Mouse (Mus musculus) heart, embryonic 11.5 days (tissue): Measurements from ENCODE around the gene Epx. TPM values are rescaled to one million over a fixed set of nuclear protein-coding genes. Genes with fewer than 3 reads are reported as not detected.

Experiments used
- ATAC-seq: fragments of 200-750 bp; cut with Nextera tagmentation; replicated peaks from 2 replicates; pipeline ENCODE4 v1.8.0; 2017; ENCODE audit warnings: moderate library complexity; ENCODE audit not compliant: insufficient number of reproducible peaks, low FRiP score, low TSS enrichment
- H3K27ac ChIP-seq: fragments of 300-500 bp; sonication (generic); 2 replicates; pipeline ENCODE4 v1.5.1; 2014; ENCODE audit warnings: mild to moderate bottlenecking, low read depth, low read length
- H3K27me3 ChIP-seq: fragments of 300-500 bp; sonication (generic); 2 replicates; pipeline ENCODE4 v1.6.1; 2014; ENCODE audit warnings: mild to moderate bottlenecking, low read length, mixed read lengths; ENCODE audit not compliant: control insufficient read depth, insufficient read depth
- H3K36me3 ChIP-seq: fragments of 300-500 bp; sonication (generic); 2 replicates; pipeline ENCODE4 v1.6.1; 2014; ENCODE audit warnings: mild to moderate bottlenecking, low read length, moderate library complexity, mixed read lengths; ENCODE audit not compliant: control insufficient read depth, insufficient read depth
- H3K4me1 ChIP-seq: fragments of 300-500 bp; sonication (generic); 2 replicates; pipeline ENCODE4 v1.6.1; 2014; ENCODE audit warnings: low read length; ENCODE audit not compliant: control insufficient read depth, insufficient read depth
- H3K4me2 ChIP-seq: fragments of 300-500 bp; sonication (generic); 2 replicates; pipeline ENCODE4 v1.6.1; 2014; ENCODE audit warnings: mild to moderate bottlenecking, moderate library complexity
- H3K4me3 ChIP-seq: fragments of 300-500 bp; sonication (generic); 2 replicates; pipeline ENCODE4 v1.5.1; 2014; ENCODE audit warnings: low read depth, low read length
- H3K9ac ChIP-seq: fragments of 300-500 bp; sonication (generic); 2 replicates; pipeline ENCODE4 v1.6.1; 2014; ENCODE audit warnings: mild to moderate bottlenecking, low read depth, low read length, moderate library complexity
- H3K9me3 ChIP-seq: fragments of 300-500 bp; sonication (generic); replicated peaks from 2 replicates; pipeline ENCODE4 v1.6.1; 2016; ENCODE audit warnings: low read length; ENCODE audit not compliant: control insufficient read depth
- WGBS: fragments of 180-500 bp; shearing (Covaris S2); extraction: QIAGEN DNeasy Blood & Tissue Kit; methylation state at CpG from one replicate; pipeline ENCODE4 v1.1.7; 2014; ENCODE audit not compliant: insufficient replicate concordance; 5-methylcytosine and 5-hydroxymethylcytosine counted together
- polyA plus RNA-seq: library from polyadenylated mRNA; unstranded; fragments of >200 nt; fragmentation: Nextera tagmentation; extraction: Ambion mirVana; gene quantifications from 2 replicates; pipeline ENCODE4 v1.2.1, GENCODE M21; 2014

Gene Epx
- 0.21 TPM in 1 of 2 replicates, not detected in the other for polyA plus RNA-seq

DNA sequence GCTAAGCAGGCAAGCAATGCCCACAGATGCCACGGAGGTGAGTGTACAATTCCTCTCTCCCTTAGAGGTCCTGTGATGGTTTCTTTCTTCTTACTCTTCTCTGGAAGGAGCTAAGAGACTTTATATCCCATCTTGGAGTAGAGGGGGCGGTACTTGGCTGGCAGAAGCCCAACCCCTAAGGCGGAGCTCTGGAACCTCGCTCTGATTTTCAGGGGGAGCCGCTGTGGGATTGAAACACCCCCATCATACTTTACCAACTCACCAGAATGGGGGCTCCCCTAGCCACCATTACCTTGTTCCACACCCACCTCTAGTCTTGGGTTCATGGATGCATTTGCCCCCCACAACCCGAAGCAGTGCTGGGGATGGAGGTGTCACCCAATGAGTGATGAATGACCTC, at the start of gene Epx:
Epx (minus strand) TSS at position 101 of the 400 bp plus-strand sequence.
- no peak within 1 kb of the TSS for H3K4me2 ChIP-seq
- no peaks in the 10 kb centered on the region for H3K4me1 ChIP-seq
- no peak within 1 kb of the TSS for H3K27ac ChIP-seq
- no peak within 1 kb of the TSS for H3K9ac ChIP-seq
- H3K36me3 ChIP-seq, result no peaks in the 10 kb centered on the region
- no peaks in the 10 kb centered on the region for H3K9me3 ChIP-seq
- peaks cover 11% of the 10 kb centered on the region; the same call in 1 of the 2 replicates for H3K27me3 ChIP-seq
- 74% methylated on average over 6 of the region's 6 CpGs for WGBS
- no peak for ATAC-seq
- no peak within 1 kb of the TSS for H3K4me3 ChIP-seq

GRCm38 (mm10) chr11:87920966-87921365, 45.6 kb upstream of the Epx start, which contains the start of gene Olfr464:
TSS of gene Olfr464 (minus strand) at chr11:87920967.
- WGBS, result 29% methylated on average over 5 of the region's 5 CpGs
- no peaks in the 10 kb centered on the region for H3K4me1 ChIP-seq
- no peaks in the 10 kb centered on the region for H3K27me3 ChIP-seq
- no peaks in the 10 kb centered on the region for H3K9me3 ChIP-seq
- H3K4me3 ChIP-seq, result no peak within 1 kb of the TSS
- no peak within 1 kb of the TSS for H3K9ac ChIP-seq
- no peak within 1 kb of the TSS for H3K4me2 ChIP-seq
- no peak within 1 kb of the TSS for H3K27ac ChIP-seq
- no peaks in the 10 kb centered on the region for H3K36me3 ChIP-seq
- no peak for ATAC-seq

DNA sequence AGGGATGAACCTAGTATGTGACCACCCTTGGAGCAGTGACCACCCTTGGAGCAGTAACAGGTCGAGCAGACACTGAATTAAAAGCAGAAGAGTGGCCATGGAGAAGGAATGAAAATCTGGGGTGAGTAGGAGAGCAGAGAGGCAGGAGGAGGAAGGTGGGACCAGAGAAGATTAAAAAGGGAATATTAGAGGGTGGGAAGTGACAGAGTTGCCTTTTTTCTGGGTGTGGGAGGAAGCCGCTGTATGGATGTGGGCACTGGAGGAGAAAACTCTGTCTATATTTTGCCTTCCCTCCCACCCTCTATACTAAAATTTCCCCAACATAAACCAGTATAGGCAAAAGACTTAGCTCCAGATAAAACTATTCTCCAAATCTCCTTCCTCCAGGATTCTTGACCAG, 45.0 kb upstream of the Epx start:
- no peak overlapping the region for H3K4me3 ChIP-seq
- H3K36me3 ChIP-seq, result no peaks in the 10 kb centered on the region
- H3K9ac ChIP-seq, result no peak overlapping the region
- no peaks in the 10 kb centered on the region for H3K4me1 ChIP-seq
- no peak overlapping the region for H3K4me2 ChIP-seq
- H3K27me3 ChIP-seq, result no peaks in the 10 kb centered on the region
- no peak for ATAC-seq
- no peaks in the 10 kb centered on the region for H3K9me3 ChIP-seq
- no peak overlapping the region for H3K27ac ChIP-seq
- 70% methylated on average over 2 of the region's 2 CpGs for WGBS

GRCm38 (mm10) chr11:87916005-87916404, 40.7 kb upstream of the Epx start:
- Histone ChIP-seq H3K4me2 (no peak overlapping the region), H3K4me1 (no peaks in the 10 kb centered on the region), H3K9ac (no peak overlapping the region), H3K27ac (no peak overlapping the region), H3K9me3 (no peaks in the 10 kb centered on the region), H3K27me3 (no peaks in the 10 kb centered on the region), H3K36me3 (no peaks in the 10 kb centered on the region), H3K4me3 (no peak overlapping the region)
- 71% methylated on average over 1 of the region's 1 CpGs for WGBS
- no peak for ATAC-seq

DNA sequence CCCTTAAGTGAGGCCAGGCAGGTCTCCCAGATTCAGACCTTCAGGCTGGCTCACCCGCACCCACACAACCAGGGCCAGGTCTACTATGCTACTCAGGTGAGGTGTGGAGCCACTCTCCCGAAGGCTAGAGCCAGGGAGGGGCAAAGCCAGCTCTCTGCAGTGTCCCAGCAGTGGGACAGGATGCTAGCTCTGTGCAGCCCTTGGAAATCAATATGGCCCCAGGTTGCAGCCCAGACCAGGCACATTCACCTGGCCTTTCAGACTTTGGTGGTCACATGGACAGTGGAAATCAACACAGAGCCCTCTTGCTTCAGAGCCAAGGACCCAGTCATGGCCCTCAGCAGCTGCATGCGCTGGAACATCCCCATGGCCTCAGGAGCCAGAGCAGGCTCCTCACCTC, 29.0 kb upstream of the Epx start:
- H3K27me3 ChIP-seq, result peaks cover 3% of the 10 kb centered on the region; the same call in 1 of the 2 replicates
- H3K4me3 ChIP-seq, result no peak overlapping the region
- H3K36me3 ChIP-seq, result no peaks in the 10 kb centered on the region
- H3K4me2 ChIP-seq, result no peak overlapping the region
- no peaks in the 10 kb centered on the region for H3K4me1 ChIP-seq
- no peaks in the 10 kb centered on the region for H3K9me3 ChIP-seq
- H3K9ac ChIP-seq, result no peak overlapping the region
- no peak overlapping the region for H3K27ac ChIP-seq
- no peak for ATAC-seq
- WGBS, result 57% methylated on average over 3 of the region's 3 CpGs

- Histone ChIP-seq H3K27me3 (0 out of 2 replicates have a peak, but pooled peaks cover 4% of the 10 kb centered on the region), H3K36me3 (no peaks in the 10 kb centered on the region), H3K4me2 (no peak within 1 kb of the TSS), H3K4me3 (no peak within 1 kb of the TSS), H3K4me1 (no peaks in the 10 kb centered on the region), H3K27ac (no peak within 1 kb of the TSS), H3K9me3 (no peaks in the 10 kb centered on the region), H3K9ac (no peak within 1 kb of the TSS)
- ATAC-seq, result no peak
Measured at GRCm38 (mm10) chr11:87897287-87897686, 22.0 kb upstream of the Epx start, which contains the start of gene Olfr463. TSS of gene Olfr463 (minus strand) at chr11:87897387.

GRCm38 (mm10) chr11:87892168-87892567, 16.8 kb upstream of the Epx start, which contains the start of gene Olfr462:
TSS of gene Olfr462 (minus strand) at chr11:87892268.
- no peak within 1 kb of the TSS for H3K4me3 ChIP-seq
- no peak within 1 kb of the TSS for H3K9ac ChIP-seq
- H3K4me1 ChIP-seq, result no peaks in the 10 kb centered on the region
- H3K4me2 ChIP-seq, result no peak within 1 kb of the TSS
- ATAC-seq, result no peak
- no peaks in the 10 kb centered on the region for H3K27me3 ChIP-seq
- no peaks in the 10 kb centered on the region for H3K36me3 ChIP-seq
- no peak within 1 kb of the TSS for H3K27ac ChIP-seq
- WGBS, result 81% methylated on average over 6 of the region's 6 CpGs
- H3K9me3 ChIP-seq, result no peaks in the 10 kb centered on the region

DNA sequence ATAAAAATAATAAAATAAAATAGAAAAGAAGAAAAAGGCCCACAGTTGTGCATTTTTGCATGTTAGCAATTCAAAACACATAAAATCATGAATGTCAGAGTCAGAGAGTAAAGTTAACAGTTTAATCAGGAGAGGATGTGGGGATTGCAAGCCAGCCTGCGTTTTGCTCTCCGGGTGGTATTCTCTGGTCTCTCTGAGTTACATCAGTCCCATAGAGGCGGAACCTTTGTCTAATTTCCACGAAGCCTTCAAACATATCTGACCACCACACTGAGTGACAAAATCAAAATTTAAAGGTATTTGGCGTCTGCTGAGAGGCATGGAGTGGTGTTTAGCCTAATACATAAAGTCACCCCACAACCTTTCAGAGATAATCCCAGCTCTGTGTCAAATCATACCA, 9.5 kb upstream of the Epx start:
- Histone ChIP-seq H3K4me1 (no peaks in the 10 kb centered on the region), H3K27ac (no peak overlapping the region), H3K9ac (no peak overlapping the region), H3K4me2 (no peak overlapping the region), H3K4me3 (no peak overlapping the region), H3K36me3 (no peaks in the 10 kb centered on the region), H3K27me3 (peaks cover 8% of the 10 kb centered on the region), H3K9me3 (no peaks in the 10 kb centered on the region)
- ATAC-seq, result no peak
- WGBS, result 65% methylated on average over 5 of the region's 5 CpGs

- no peak overlapping the region for H3K4me2 ChIP-seq
- ATAC-seq, result no peak
- peaks cover 8% of the 10 kb centered on the region for H3K27me3 ChIP-seq
- H3K4me1 ChIP-seq, result no peaks in the 10 kb centered on the region
- H3K9me3 ChIP-seq, result no peaks in the 10 kb centered on the region
- H3K9ac ChIP-seq, result no peak overlapping the region
- no peak overlapping the region for H3K27ac ChIP-seq
- no peak overlapping the region for H3K4me3 ChIP-seq
- no peaks in the 10 kb centered on the region for H3K36me3 ChIP-seq
- 29% methylated on average over 5 of the region's 5 CpGs for WGBS
Measured at GRCm38 (mm10) chr11:87883493-87883892, 8.2 kb upstream of the Epx start.
